Mouse (Mus musculus): ENCODE results near the gene Hdac4.

- TF ChIP-seq POLR2A (IDR thresholded peaks at IDR 0.05; ENCODE audit: borderline replicate concordance, low read depth, low read length) (no peak), CTCF (IDR thresholded peaks at IDR 0.05; ENCODE audit: low read depth, low read length) (no peak)
These were observed 173.5 kb downstream of the Hdac4 start for GRCm38 (mm10) chr1:92022009-92022408.

Measured in bone marrow macrophage, adult 2 months (primary cell).